Mouse (Mus musculus) naive thymus-derived CD4-positive, alpha-beta T cell, adult 2 months (primary cell): Measurements from ENCODE around the gene Tdrd5.
"Not testable (repeated sequence)": the region's sequence is repeated elsewhere in the genome, so short reads cannot be mapped to it uniquely, and the experiment has no call there.

ENCODE experiments used
- DNase-seq: peaks from one replicate; pipeline ENCODE4 v3.0.0-alpha.2; 2011; ENCODE audit warnings: low read depth

The Tdrd5 gene

DNA sequence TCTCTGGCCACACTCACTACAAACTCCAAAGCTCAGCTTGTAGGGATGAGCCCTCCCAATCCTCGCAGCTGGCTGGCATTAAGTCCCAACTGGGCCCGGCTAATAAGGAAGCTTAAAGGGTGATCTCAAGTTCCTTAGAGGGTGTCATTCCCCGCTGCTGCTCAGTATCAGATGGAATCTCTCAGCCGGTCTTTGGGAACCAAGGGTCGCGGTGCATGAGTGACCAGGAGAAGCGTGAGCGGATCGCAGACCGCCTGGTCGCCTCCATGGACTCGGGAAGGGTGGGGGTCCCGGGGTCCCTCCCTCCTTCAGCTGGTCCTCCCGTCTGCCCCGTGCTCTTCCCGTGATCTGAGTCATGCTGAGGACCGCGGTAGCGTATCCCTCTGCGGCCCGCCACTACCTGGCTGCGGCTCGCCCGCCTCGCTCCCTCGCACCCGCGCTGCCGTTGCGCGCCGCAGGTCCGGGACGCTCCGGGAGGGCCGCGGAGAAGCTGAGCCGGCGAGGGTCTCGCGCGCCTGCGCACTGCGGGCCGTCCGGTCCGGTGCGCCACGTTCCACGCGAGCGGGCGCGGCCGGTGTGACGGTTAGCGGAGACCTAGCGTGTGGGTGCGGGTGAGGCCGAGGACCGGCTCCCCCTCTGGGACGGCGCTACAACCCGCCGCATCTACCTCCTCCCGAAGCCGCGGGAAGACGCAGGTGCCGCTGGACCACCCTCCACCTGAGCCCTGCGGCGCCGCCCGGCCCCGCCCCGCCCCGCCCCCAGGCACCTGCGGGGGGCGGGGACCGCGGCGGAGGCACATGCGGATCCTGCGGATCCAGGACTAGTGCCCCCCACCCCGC, at the start of gene Tdrd5:
TSS of gene Tdrd5 (minus strand) at position 754 of the 839 bp plus-strand sequence.
- DNase-seq = peak; percentile 43

DNA sequence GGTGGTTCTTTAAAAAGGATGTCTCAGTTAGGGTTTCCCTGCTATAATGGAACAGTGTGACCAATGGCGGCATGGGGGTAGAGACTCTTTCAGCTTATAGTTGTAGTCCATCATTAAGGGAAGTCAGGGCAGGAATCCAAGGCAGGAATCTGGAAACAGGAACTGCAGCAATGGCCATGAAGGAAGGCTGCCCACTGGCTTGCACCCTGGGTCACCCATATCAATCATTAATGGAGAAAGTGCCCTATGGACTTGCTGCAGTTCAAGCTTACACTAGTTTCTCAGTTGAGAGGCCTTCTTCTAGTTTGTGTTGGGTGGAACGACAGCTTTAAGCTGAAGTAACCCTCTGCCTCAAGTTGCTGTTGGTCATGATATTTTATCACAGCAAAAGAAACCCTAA, 49.0 kb upstream of the Tdrd5 start:
- DNase-seq = no peak

DNA sequence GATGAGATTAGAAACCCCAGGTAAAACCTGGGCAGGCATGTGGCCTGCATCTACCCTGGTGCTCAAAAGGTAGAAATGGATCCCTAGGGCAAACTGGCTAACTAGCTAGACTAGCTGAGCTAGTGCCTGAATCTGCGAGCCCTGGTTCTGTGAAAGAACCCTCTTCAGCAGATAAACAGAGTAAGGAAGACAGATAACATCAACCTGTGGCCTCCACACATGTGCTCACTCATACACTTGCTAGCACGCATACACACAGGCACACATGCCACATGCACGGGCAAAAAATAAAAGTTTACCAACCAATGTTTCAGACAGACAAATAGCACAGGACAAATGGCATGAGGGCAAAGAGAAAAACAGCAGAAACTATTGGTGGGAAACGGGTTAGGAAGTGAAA, 47.0 kb upstream of the Tdrd5 start:
- no peak for DNase-seq

DNA sequence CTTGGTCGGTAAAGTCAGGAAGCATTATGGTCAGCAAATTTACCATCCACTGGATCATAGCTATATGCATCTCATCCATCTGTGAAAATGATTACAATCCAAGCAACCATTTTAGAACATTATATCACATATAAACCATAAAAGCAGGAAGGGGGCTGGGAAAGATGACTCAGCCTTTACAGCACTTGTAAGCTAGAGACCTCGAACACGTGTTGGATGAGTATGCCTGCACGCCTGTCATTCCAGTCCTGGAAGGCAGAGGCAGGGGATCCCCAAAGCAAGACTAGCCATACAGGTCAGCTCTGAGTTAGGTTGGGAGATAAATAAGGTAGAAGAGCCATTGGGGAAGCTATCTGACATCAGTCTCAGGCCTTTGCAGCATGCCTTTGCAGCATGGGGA, 45.6 kb upstream of the Tdrd5 start:
- DNase-seq = no peak

DNA sequence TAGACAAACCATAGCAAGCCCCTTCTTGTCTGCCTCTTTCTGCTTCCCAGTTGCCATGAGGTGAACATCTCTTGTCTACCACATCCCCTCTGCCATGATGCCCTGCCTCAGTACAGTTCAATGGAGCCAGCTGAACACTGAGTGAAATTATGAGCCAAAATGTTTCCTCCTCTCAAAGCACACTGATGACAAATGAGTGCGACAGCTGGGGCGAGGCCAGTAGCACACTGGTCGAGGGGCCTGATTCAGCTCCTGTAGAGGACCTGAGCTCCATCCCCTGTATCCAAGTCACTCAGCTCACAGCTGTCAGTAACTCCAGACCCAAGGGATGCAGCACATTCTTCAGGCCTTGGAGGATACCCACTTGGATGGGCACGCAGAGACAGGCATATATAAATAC, 42.2 kb upstream of the Tdrd5 start:
- no peak for DNase-seq

DNA sequence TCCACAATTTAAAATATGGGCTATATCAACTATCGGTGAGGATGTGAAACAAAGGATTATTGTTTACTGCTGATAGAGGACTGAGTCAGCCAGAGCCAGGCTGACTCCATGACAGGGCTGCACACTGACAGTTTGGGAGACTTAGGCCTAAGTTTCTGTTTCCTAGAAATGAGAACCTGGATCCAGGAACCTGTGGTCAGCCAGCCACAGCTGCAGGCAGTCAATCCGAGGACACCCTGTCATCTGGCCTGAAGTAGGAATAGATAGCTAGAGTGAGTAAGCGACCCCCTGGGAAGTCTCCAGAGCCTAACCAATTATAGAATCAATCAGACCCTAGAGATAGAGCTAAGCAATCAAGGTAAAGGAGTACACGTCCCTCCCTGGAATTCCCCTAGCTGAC, 41.0 kb upstream of the Tdrd5 start:
- DNase-seq = no peak

DNA sequence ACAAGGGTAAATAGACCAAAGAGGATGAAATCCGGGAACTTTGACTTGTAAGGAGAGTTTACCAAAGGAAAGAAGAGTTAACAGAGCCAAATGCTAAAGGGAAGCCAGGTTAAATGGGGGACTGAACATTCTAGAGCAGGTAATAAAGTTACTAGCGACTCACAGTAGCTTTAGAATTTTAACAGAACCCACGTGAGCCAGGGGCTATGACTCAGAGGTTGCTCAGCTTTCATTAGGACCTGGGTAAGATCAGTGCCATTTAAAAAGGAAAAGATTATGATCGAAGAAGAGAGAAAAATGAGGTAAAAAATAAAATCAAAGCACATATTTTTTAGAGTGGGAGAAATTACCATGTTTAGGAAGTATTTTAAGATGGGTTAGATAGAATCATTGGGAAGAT, 37.4 kb upstream of the Tdrd5 start:
- no peak for DNase-seq

DNA sequence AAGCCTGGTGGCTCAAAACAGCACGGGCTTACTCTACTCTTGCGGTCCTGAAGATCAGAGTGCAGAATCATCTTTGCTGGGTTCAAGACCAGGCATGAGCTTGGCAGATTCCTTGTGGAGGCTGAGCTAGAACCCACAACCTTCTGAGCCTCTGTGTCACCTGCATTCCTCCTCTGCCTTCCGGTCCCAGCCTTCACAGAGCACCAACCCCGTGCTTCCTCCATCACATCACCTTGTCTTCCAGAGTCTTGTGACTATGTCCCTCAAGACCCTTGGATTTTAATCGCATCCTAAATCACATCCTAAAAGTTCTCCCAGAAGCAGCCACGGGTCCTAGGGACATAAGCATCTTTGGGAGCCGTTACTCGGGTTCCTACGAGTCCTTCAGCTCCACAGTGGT, 19.7 kb upstream of the Tdrd5 start:
- DNase-seq = no peak

DNA sequence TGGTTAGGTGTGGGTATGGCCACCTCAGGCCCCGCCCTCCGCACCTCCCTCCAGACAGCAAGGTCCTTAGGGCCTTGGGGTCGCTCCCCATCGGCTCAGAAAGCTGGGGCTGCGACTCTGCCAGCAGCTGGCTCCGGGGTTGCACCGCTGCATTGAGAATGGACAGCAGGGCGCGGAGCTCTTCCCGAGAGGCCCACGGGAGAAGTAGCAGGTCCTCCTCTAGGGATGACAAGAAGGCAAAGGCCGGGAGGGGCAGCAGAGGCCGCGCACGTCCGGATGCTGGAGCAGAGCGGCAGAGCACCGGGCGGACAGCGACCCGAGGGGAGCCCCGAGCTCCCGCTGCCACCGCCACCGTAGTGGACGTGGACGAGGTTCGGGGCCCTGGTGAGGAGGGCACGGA, 7.2 kb upstream of the Tdrd5 start, which contains the start of gene Nphs2:
TSS of gene Nphs2 (plus strand) at position 98 of the 400 bp plus-strand sequence.
- DNase-seq = no peak

DNA sequence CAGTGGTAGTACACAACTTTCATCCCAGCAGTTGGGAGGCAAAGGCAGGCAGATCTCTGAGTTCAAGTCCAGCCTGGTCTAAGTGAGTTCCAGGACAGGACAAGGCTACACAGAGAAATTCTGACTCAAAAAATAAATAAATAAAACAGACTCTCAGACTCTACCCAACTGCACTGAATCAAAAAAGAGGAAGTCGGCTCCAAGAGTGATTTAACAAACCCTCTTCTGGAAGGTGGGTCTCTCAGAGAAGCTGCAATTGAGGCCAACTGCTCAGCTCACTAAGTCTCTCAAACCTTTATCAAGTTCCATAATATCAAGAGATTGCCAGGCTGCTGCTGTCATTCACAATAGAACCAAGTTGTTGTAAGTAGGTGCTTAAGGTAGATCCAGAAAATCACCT, 5.1 kb upstream of the Tdrd5 start:
- DNase-seq = no peak

DNA sequence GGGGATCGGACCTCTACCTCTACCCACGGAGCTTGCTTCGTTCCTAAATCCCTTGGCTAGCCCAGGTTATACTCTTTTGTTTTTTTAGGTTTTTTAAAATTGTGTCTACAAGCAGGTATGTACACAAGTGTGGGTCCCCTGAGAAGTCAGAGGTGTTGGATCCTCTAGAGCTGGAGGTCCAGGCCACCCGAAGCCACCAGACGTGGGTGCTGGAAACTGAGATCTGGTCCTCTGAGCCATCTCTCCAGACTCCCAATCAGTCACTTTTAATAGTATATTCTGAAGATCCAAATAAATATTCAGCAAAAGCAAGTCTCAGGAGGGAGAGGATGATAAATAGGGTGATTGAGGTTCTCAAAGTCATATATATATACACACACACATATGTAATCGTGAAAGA, 13.4 kb downstream of the Tdrd5 start:
- DNase-seq = no peak

DNA sequence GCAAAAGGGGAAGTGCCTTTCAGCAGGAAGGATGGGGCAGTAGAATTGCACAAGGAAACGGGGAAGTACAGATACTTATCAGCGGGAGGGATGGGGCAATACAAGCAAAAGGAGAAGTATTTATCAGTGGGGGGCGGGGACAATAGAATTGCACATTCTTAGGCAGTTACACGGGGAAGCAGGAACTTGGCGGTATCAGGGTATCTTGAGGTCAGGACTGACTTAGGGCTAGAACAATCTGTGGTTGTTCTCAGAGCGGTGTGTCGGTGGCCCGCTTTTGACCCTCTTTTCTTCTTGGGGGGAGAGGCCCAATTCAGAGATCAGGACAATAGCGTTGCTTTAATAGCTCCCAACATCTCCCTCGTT, 14.3 kb downstream of the Tdrd5 start:
- DNase-seq = not testable (repeated sequence)

DNA sequence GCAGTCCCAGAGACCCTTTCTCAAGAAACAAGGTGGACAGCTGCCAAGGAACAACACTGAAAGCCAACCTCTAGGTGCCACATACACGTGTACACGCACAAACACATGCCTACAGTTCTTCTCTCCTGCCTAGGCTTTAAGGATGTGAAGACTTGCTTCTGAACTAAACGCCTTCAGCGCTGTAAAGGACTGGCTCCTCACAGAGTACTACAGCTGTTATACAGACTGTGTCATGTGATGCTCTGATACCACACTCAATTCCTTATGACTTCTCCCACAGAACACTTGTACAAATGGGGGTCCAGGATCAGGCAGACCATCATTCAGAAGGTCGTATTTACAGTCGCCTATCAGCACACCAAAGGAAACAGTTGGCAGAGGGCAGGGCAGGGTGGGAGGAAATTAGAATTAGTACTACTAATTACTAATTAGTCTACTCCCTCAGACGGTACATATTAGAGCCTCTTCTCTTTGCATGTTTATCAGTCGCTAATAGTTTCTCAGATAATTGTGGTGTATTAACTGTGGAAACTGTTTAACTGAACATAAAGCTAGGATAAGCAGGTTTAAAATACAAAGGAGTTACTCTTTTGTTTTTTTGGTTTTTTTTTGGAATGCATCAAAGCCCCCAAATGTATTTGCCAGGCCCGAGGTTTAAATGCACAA, 14.8 kb downstream of the Tdrd5 start:
- no peak for DNase-seq

DNA sequence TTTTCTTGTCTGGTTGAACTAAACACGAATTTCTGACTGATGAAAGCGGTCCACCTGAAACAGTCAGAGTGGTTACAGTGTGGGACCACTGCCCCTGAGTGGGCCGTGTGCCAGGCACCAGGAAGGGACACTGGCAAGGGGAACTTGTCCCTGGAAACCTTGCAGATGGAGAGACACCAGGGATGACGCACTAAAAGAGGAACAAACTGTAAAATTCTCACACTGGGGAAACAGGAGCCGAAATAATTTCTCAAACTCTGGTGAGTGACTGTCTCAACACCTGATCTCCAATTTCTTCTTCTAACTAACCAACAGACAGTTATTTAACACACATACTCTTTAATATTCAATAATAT, 17.9 kb downstream of the Tdrd5 start:
- no peak for DNase-seq

DNA sequence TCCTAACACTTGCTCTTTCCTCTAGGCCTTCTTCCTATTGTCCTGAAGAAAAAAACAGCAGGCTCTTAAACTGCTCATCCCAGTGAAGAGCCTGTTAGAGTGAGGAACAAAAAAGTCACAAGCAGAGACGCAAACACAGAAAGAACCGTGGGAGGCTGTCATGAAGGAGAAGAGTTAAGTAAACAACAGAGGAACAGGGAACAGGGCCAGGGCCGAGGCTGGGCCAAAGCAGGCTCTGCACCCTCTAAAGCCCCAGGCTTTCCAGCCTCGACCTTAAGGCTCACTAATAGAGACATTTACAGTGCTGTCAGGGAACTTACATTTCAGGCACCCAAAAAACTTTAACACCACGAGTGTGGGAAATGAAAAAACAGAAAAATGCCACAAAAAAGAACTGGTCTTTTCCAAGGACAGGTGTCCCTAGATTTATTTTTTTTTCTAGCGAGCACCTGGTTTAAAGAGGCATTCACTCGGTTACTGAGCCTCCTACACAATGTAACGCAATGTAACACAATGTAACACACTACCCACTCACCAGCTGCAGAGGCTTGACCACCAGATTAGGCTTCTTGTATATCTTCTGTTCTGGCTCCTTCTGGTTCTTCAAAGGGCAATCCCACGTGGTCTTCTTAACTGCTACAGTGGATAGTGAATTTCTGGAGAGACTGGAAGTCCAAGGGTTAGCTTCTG, 18.5 kb downstream of the Tdrd5 start:
- no peak for DNase-seq

DNA sequence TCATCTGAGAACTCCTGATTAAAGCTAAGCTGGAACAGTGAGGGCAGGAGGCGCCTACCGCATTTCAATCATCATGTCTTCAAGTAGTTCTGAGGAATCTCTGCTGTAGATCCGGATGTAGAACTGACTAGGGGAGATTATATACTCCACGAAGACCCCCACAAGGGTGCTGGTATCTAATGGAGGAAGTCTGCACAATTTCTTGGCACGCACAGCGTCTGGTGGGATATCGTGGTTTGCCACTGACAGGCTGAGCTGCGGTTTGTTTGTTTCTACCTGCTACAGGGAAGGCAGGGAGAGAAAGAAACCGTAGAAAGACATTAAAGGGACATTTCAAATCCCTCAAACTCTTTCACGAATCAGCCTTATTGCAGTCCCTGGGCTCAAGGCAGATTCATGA, 19.3 kb downstream of the Tdrd5 start:
- peak; percentile 13 for DNase-seq

DNA sequence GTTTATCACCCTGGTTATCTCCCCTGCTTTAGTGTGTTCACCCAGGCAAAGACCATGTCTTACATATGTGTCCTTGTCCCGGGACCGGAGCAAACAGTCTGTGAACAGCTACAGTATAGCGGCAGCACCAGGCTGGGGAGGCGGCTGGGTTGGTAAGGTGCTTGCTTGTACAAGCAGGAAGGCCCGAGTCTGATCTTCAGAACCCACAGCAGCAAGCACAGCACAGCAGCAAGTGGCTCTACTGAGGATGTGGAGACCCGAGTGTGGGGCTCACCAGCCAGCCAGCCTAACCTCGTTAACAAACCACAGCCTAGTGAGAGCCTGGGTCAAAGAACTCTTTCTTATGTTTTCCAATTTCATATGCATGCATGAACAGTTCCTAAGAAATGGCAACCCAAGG, 23.3 kb downstream of the Tdrd5 start:
- peak; percentile 42 for DNase-seq

DNA sequence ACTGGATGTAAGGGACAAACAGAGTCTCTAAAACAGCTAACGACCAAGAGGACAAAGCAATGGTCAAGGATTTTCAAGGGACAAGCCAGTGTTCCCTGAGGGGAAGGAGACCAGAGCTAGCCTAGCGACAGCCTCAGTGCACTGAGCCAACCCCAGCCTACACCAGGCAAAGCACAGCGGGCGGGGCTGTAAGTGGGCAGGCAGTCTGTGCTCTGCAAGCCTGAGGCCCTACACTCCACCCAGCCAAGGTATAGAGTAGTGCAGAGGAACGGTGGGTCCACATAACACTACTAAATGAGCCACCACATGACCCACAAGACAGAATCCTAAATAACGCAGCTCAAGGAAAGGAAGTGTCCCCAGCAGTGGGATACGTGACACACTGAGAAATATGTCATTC, 29.8 kb downstream of the Tdrd5 start:
- no peak for DNase-seq

DNA sequence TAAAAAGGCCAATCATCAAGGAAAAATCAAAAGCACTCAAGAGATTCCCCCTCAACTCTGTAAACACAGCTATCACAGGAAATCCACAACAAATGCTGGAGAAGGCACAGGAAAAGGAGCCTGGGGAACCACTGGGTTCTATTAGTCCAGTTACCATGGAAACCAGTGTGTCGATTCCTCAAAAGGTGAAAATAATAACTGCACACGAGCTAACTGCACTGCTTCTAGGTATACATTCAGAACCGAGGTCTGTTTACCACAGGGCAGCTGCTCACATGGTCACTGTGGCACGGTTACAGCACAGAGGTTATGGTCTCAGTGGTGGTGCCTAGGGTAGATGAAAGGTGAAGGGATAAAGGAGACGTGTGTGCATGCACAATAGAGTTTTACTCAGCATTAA, 31.8 kb downstream of the Tdrd5 start:
- no peak for DNase-seq

DNA sequence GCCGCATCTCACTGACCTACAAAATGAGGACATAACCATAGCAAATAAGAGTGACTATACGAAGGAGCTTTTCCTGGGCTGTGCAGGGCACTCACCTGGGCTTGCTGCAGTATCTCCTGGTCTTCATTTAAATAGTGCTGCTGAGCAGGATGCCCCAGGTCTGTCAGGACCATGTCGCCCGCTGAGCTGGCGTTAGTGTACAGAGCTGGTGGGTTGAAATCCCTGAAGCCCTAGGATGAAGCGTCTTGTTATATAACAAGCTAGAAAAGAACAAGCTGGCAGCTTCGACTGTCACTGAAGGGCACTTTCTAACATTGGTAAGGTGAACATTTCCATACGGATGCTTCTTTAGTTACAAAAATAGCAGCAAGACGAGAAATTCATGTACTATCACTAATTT, 33.0 kb downstream of the Tdrd5 start:
- no peak for DNase-seq

DNA sequence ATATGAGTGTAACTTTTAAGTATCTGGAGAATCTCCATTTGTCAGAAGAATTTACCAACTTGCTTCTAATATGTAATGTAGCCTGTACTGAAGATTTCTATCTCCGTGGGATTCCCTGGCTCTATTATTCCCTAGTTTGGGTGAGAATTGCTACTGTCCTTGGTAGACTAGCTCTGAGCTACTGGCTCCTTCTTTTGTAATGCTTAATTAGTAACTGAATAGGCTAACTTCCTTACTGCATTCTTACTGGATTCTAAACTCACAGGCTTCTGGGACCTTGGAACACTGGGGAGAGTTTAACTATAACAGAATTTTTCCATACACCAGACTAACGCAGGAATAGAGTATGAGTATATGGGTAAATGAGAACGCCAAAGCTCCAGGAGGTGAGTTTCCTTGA, 34.9 kb downstream of the Tdrd5 start:
- DNase-seq = not testable (repeated sequence)

DNA sequence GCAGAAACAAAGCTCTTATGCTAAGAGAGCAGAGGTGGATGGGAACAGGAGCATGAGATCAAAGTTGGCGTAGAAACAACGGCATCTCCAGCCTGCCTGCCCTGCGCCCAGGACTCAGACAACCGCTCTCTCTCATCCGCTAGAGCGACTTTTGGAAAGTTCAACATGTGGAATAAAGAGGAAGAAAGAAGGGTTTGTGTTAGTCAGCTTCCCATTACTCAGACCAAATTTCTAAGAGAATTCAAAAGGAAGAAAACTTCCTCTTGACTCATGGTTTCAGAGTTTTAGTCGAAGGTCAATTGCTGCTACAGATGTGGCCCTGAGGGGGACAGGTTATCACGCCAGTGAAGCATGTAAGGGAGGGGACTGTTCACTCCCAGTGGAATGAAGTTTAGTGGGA, 39.5 kb downstream of the Tdrd5 start:
- DNase-seq = no peak

DNA sequence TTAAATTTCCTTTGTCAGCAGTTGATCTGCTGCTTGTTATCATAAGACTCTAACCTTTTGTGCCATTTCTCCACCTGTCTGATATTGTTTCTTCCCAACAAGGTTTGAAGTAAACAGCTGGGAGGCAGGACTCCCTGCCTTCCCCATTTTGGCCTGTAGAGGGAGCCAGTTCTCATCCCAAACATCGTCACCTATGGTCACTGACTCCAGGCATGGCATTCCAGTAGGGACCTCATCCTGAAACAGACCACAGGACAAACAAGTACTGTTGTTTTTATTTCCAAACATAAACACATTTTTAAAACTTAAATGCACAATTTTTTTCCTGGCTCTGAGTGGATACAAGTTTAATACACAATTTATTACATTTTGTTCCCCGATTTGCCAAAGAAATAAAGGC, 40.1 kb downstream of the Tdrd5 start:
- peak; percentile 60 for DNase-seq
